Mouse (Mus musculus): ENCODE data around the gene Tdg.
"Not testable (repeated sequence)": the region's sequence is repeated elsewhere in the genome, so short reads cannot be mapped to it uniquely, and the experiment has no call there.

The Tdg gene

GRCm38 (mm10) chr10:82629586-82630255 is at the start of gene Tdg:
TSS of gene Tdg (plus strand) at chr10:82629828.
- in situ Hi-C loops (cut with MboI; ENCODE audit: unreplicated experiment in 2 of 2): loop anchor here (5.0 to 25.0 kb wide), 3 partner anchors 68 to 1242 kb away; partner anchors contain the start of genes Dohh (in 1 of the 2), Fzr1 (in 1 of the 2), Gm48551 (in 1 of the 2) and Gm48552 (in 1 of the 2)

GRCm38 (mm10) chr10:82589673-82590072 is 40.0 kb upstream of the Tdg start:
- in situ Hi-C loops (cut with MboI; ENCODE audit: unreplicated experiment in 2 of 2): not testable (repeated sequence)

- in situ Hi-C loops (cut with MboI; ENCODE audit: unreplicated experiment in 2 of 2): not testable (repeated sequence)
Measured at GRCm38 (mm10) chr10:82594421-82594820, 35.2 kb upstream of the Tdg start.

GRCm38 (mm10) chr10:82622235-82622634 is 7.4 kb upstream of the Tdg start:
- in situ Hi-C loops (cut with MboI; ENCODE audit: unreplicated experiment in 2 of 2): loop anchor here in 1 of 2 experiments (25.0 kb wide), 1 partner anchor 985 kb away; the partner anchor contains the start of genes Ankrd24, Gm10778 and Sirt6

GRCm38 (mm10) chr10:82622671-82623552 is 6.7 kb upstream of the Tdg start, which contains the start of gene 1190007I07Rik:
TSS of gene 1190007I07Rik (minus strand) at chr10:82623228.
- in situ Hi-C loops (cut with MboI; ENCODE audit: unreplicated experiment in 2 of 2): loop anchor here in 1 of 2 experiments (25.0 kb wide), 1 partner anchor 986 kb away; the partner anchor contains the start of genes Ankrd24, Gm10778 and Sirt6

- in situ Hi-C loops (cut with MboI; ENCODE audit: unreplicated experiment in 2 of 2): loop anchor here in 1 of 2 experiments (25.0 kb wide), 1 partner anchor 986 kb away; the partner anchor contains the start of genes Ankrd24, Gm10778 and Sirt6
Measured at GRCm38 (mm10) chr10:82623553-82623932, 6.1 kb upstream of the Tdg start.

GRCm38 (mm10) chr10:82629111-82629585 is 480 bp upstream of the Tdg start:
- in situ Hi-C loops (cut with MboI; ENCODE audit: unreplicated experiment in 2 of 2): loop anchor here (5.0 to 25.0 kb wide), 2 partner anchors 68 to 1242 kb away; partner anchors contain the start of genes Dohh (in 1 of the 2), Fzr1 (in 1 of the 2), Gm48551 (in 1 of the 2) and Gm48552 (in 1 of the 2)

- in situ Hi-C loops (cut with MboI; ENCODE audit: unreplicated experiment in 2 of 2): loop anchor here in 1 of 2 experiments (10.0 to 25.0 kb wide), 2 partner anchors 914 to 1243 kb away; partner anchors contain the start of genes Dohh, Fzr1, Gm48551 and Gm48552
Measured at GRCm38 (mm10) chr10:82630497-82630896, 869 bp downstream of the Tdg start.

GRCm38 (mm10) chr10:82631133-82631532 is 1.5 kb downstream of the Tdg start:
- in situ Hi-C loops (cut with MboI; ENCODE audit: unreplicated experiment in 2 of 2): loop anchor here in 1 of 2 experiments (10.0 to 25.0 kb wide), 2 partner anchors 914 to 1244 kb away; partner anchors contain the start of genes Dohh, Fzr1, Gm48551 and Gm48552

- in situ Hi-C loops (cut with MboI; ENCODE audit: unreplicated experiment in 2 of 2): loop anchor here in 1 of 2 experiments (10.0 to 25.0 kb wide), 2 partner anchors 912 to 1245 kb away; partner anchors contain the start of genes Dohh, Fzr1, Gm48551 and Gm48552
Measured at GRCm38 (mm10) chr10:82632496-82633280, 3.1 kb downstream of the Tdg start.

- in situ Hi-C loops (cut with MboI; ENCODE audit: unreplicated experiment in 2 of 2): loop anchor here in 1 of 2 experiments (10.0 to 25.0 kb wide), 2 partner anchors 910 to 1247 kb away; partner anchors contain the start of genes Dohh, Fzr1, Gm48551 and Gm48552
Measured at GRCm38 (mm10) chr10:82634348-82634747, 4.7 kb downstream of the Tdg start.

- in situ Hi-C loops (cut with MboI; ENCODE audit: unreplicated experiment in 2 of 2): loop anchor here in 1 of 2 experiments (10.0 to 25.0 kb wide), 2 partner anchors 908 to 1249 kb away; partner anchors contain the start of genes Dohh, Fzr1, Gm48551 and Gm48552
Measured at GRCm38 (mm10) chr10:82636321-82636720, 6.7 kb downstream of the Tdg start.

GRCm38 (mm10) chr10:82639032-82639698 is 9.5 kb downstream of the Tdg start:
- in situ Hi-C loops (cut with MboI; ENCODE audit: unreplicated experiment in 2 of 2): loop anchor here in 1 of 2 experiments (10.0 to 25.0 kb wide), 2 partner anchors 906 to 1252 kb away; partner anchors contain the start of genes Dohh, Fzr1, Gm48551 and Gm48552

- in situ Hi-C loops (cut with MboI; ENCODE audit: unreplicated experiment in 2 of 2): loop anchor here in 1 of 2 experiments (10.0 to 25.0 kb wide), 2 partner anchors 943 to 1254 kb away; partner anchors contain the start of genes Dohh, Fzr1, Gm48551 and Gm48552
Measured at GRCm38 (mm10) chr10:82641481-82641880, 11.9 kb downstream of the Tdg start.

GRCm38 (mm10) chr10:82646083-82646482 is 16.5 kb downstream of the Tdg start:
- in situ Hi-C loops (cut with MboI; ENCODE audit: unreplicated experiment in 2 of 2): loop anchor here in 1 of 2 experiments (10.0 to 25.0 kb wide), 2 partner anchors 939 to 1259 kb away; partner anchors contain the start of genes Dohh, Fzr1, Gm48551 and Gm48552

- in situ Hi-C loops (cut with MboI; ENCODE audit: unreplicated experiment in 2 of 2): loop anchor here in 1 of 2 experiments (10.0 to 25.0 kb wide), 2 partner anchors 937 to 1260 kb away; partner anchors contain the start of genes Dohh, Fzr1, Gm48551 and Gm48552
Measured at GRCm38 (mm10) chr10:82647205-82647811, 17.7 kb downstream of the Tdg start.

GRCm38 (mm10) chr10:82651221-82651620 is 21.6 kb downstream of the Tdg start:
- in situ Hi-C loops (cut with MboI; ENCODE audit: unreplicated experiment in 2 of 2): loop anchor here (25.0 kb wide), 1 partner anchor 561 kb away; no protein-coding TSS in a partner anchor

All from v-Abl transformed pro-B cells (cell line).